Mouse (Mus musculus): ENCODE measurements at regions not wholly inside any gene's neighbourhood (a gene's known extent, or its start where the extent isn't known, plus 50 kb on each side); places are given as distances from the start of the nearest gene placed in this dataset.

- DNase-seq = no peak
Observed at GRCm38 (mm10) chrX:19168983-19169382, 312.1 kb downstream of the Tex13c3 start.

- no peak for DNase-seq
Observed at GRCm38 (mm10) chrX:19168546-19168945, 312.6 kb downstream of the Tex13c3 start.

GRCm38 (mm10) chrX:19168111-19168510 lies 313.0 kb downstream of the Tex13c3 start:
- peak in 1 of 2 experiments; percentile 1 for DNase-seq

GRCm38 (mm10) chrX:19167121-19167853 lies 313.8 kb downstream of the Tex13c3 start:
- peak; percentile 17 to 18 for DNase-seq

- peak in 1 of 2 experiments; percentile 0 for DNase-seq
Observed at GRCm38 (mm10) chrX:19165891-19166644, 315.1 kb downstream of the Tex13c3 start.

- no peak for DNase-seq
Observed at GRCm38 (mm10) chrX:19164151-19164550, 317.0 kb downstream of the Tex13c3 start.

GRCm38 (mm10) chrX:19162958-19163357 lies 318.2 kb downstream of the Tex13c3 start:
- DNase-seq = no peak

- DNase-seq = no peak
Observed at GRCm38 (mm10) chrX:19162351-19162750, 318.8 kb downstream of the Tex13c3 start.

GRCm38 (mm10) chrX:19160275-19160930 lies 320.7 kb downstream of the Tex13c3 start:
- no peak for DNase-seq

- no peak for DNase-seq
Observed at GRCm38 (mm10) chrX:19157464-19158203, 323.5 kb downstream of the Tex13c3 start.

- no peak for DNase-seq
Observed at GRCm38 (mm10) chrX:19153619-19154018, 327.5 kb downstream of the Tex13c3 start.

- no peak for DNase-seq
Observed at GRCm38 (mm10) chrX:19152170-19152861, 328.8 kb downstream of the Tex13c3 start.

- no peak for DNase-seq
Observed at GRCm38 (mm10) chrX:19150606-19151005, 330.5 kb downstream of the Tex13c3 start.

- DNase-seq = no peak
Observed at GRCm38 (mm10) chrX:19148672-19149071, 332.4 kb downstream of the Tex13c3 start.

- no peak for DNase-seq
Observed at GRCm38 (mm10) chrX:19148251-19148650, 332.9 kb downstream of the Tex13c3 start.

- DNase-seq = no peak
Observed at GRCm38 (mm10) chrX:19112753-19113152, 368.4 kb downstream of the Tex13c3 start.

GRCm38 (mm10) chrX:19102911-19103310 lies 378.2 kb downstream of the Tex13c3 start:
- DNase-seq = no peak

- no peak for DNase-seq
Observed at GRCm38 (mm10) chrX:19095960-19096359, 385.2 kb downstream of the Tex13c3 start.

- DNase-seq = no peak
Observed at GRCm38 (mm10) chrX:19084435-19084834, 396.7 kb downstream of the Tex13c3 start.

- no peak for DNase-seq
Observed at GRCm38 (mm10) chrX:19080021-19080420, 401.1 kb downstream of the Tex13c3 start.
